Mouse (Mus musculus) layer of hippocampus, postnatal 10 days (tissue): ENCODE measurements around the gene Ppp1r12b. TPM values are rescaled to one million over a fixed set of nuclear protein-coding genes. Genes with fewer than 3 reads are reported as not detected.

Source experiments
- DNase-seq, 2 experiments: peaks; one replicate each; pipeline ENCODE4 v3.0.0; 2021; ENCODE audit warnings: low spot score in 2 of 2
- total RNA-seq, 2 experiments: library from RNA; stranded (reverse); gene quantifications; 2 replicates each; pipeline ENCODE4 v1.2.3; 2021

The Ppp1r12b gene
- total RNA-seq, 2 experiments from 2014 or later = 64.2 to 70.2 TPM

- DNase-seq = no peak
Observed at GRCm38 (mm10) chr1:134942898-134943297, 12.8 kb downstream of the Ppp1r12b start.

- no peak for DNase-seq
Observed at GRCm38 (mm10) chr1:134940863-134941262, 14.9 kb downstream of the Ppp1r12b start.

DNA sequence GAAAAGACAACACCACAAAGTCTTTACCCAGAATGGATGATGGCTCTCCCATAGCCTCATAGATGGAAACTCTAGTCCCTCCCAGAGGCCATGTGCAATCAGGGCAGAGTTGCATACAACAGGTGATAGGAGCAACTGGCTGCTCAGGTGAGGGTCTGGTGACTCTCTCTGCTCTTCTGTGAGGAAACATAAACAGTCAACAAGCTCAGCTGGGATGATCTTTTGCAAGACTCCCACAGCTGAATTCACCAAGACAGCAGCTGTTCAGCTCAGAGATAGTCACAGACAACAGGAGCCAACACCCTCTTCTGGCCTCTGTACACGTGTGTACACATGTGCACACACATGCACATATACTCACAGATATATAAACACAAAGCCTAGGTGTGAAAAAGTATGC lies 17.5 kb downstream of the Ppp1r12b start:
- no peak for DNase-seq

DNA sequence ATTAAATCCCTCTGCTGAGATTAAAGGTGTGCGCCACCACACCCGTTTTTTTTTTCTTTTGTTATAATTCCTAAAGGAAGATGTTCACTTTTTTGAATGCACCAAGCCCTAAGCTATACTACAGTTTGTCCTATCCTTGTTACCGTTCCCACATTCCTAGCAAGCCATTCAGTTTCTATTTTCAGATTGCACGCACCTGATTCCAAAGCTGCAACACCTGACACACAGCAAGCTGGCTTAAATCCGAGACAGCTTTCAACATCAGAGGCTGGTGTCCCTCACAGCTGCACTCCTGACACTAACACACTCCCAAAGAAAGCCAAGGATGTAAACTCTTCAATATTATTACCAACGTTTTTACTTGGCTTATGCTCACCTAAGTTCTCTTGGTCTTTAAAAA lies 19.4 kb downstream of the Ppp1r12b start:
- no peak for DNase-seq

GRCm38 (mm10) chr1:134932431-134932830 lies 23.3 kb downstream of the Ppp1r12b start:
- DNase-seq = no peak

DNA sequence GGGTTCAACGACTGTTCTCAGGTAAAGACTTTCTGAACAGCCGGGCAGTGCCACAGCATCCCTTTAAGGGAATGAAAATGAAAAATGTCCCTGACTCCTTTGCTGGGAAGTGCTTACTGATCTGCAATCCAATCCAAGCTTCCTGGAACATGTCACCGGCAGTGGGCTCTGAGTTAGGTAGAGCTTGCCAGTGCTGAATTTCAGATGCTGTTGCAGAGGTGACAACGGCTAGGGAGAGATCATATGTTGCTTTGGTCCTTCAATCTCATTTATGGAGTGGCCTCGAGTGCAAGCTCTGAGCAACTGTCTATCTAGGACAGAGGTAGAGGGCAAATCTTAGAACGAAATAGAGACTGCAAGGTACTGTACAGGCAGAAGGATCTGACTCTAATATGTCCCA lies 36.7 kb downstream of the Ppp1r12b start:
- peak in 1 of 2 experiments; percentile 14 for DNase-seq

GRCm38 (mm10) chr1:134915421-134915820 lies 40.3 kb downstream of the Ppp1r12b start:
- DNase-seq = no peak

DNA sequence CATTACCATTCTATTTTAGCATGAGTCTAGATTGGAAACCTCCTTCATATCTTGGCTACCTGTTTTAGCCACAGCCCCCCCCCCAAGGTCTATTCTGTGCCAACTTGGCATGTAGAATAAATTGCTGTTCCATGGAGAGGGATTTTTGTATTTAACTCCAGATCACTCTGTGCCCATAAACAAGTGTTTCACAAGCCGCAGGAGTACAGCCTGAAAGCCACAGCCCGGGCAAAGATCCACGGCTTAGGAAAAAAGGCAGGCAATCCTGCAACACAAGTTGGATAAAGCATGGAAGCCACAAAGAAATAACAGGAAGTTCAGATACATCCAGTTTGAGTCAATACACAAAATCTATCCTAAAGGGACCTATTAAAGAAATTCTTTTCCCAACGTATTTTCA lies 42.2 kb downstream of the Ppp1r12b start:
- DNase-seq = peak in 1 of 2 experiments; percentile 25

- DNase-seq = no peak
Observed at GRCm38 (mm10) chr1:134911892-134912291, 43.9 kb downstream of the Ppp1r12b start.

- DNase-seq = no peak
Observed at GRCm38 (mm10) chr1:134910037-134910436, 45.7 kb downstream of the Ppp1r12b start.

- no peak for DNase-seq
Observed at GRCm38 (mm10) chr1:134909442-134909841, 46.3 kb downstream of the Ppp1r12b start.

DNA sequence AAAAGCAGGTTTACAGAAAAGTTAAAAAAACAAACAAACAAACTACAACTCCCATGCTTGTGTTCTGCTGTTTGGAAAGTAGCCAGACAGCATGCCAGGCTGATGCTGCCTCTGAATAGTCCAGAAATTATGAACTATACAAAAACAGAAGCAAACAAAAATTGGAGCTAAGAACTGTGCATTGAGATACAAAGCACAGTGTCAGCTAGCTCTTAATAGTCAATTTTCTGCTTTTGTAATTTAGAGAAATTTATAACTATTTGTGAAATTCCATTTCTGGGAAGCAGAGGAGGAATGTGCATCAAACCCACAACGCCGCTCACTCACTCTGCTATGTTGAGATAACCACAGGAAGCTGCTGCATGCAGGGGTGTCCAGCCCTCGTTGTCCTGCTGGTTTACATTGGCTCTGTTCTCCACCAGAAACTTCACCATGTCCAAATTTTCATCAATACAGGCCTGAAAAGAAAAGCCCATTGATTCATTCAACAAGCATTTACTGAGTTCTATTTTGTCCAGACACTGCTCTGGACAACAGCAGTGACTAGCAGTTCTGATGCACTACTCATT lies 53.6 kb downstream of the Ppp1r12b start:
- DNase-seq = no peak

- no peak for DNase-seq
Observed at GRCm38 (mm10) chr1:134896008-134896407, 59.7 kb downstream of the Ppp1r12b start.

DNA sequence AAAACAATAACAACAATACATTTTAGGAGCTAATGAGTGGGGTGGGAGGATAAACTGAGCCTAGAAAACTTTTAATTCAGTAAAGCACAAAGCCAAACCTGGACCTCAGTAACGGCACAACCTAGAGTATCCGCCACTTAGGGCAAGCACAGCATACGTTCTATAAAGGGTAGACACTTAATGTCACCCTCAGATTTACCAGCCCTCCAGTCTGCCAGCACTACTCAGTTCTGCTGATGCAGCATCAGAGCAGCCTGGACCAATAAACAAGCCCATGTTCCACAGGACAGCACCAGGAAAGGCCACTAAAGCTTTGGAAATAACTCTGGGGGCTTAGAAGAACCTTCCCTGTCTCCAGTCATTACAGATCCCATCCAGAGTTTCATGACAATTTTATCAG lies 60.9 kb downstream of the Ppp1r12b start:
- DNase-seq = no peak

- no peak for DNase-seq
Observed at GRCm38 (mm10) chr1:134891916-134892315, 63.8 kb downstream of the Ppp1r12b start.

- DNase-seq = no peak
Observed at GRCm38 (mm10) chr1:134889629-134890028, 66.1 kb downstream of the Ppp1r12b start.

- no peak for DNase-seq
Observed at GRCm38 (mm10) chr1:134875800-134876199, 79.9 kb downstream of the Ppp1r12b start.

GRCm38 (mm10) chr1:134872678-134873077 lies 83.1 kb downstream of the Ppp1r12b start:
- no peak for DNase-seq

GRCm38 (mm10) chr1:134866426-134866825 lies 89.3 kb downstream of the Ppp1r12b start:
- DNase-seq = no peak

DNA sequence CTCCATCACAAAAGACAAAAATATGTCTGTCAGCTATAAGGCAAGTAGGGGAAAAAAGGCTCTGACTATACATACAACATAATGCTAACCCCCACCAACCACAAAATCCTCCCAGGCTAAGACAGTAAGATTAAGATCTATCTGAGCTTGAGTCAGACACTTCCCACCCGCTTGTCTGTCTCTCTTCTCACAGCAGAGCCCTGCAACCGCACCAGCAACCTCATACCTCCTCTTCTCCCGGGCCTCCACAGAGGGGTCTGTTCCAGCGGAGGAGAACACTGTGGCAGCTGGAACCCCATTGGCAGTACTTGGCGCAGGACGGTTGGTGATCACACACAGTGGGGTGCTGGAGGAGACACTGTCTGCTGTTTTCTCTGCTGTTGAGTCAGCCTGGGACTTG lies 90.2 kb downstream of the Ppp1r12b start:
- DNase-seq = no peak

- no peak for DNase-seq
Observed at GRCm38 (mm10) chr1:134860538-134860937, 95.2 kb downstream of the Ppp1r12b start.

GRCm38 (mm10) chr1:134858344-134859053 lies 97.2 kb downstream of the Ppp1r12b start:
- peak in 1 of 2 experiments; percentile 44 for DNase-seq
